Mouse (Mus musculus) fat pad, adult 2 months (tissue): ENCODE measurements around the gene Mboat2.
A peak's percentile ranks its signal among the peaks of the same experiment; 100 is the strongest.

Experiments used
- DNase-seq: peaks from one replicate; pipeline ENCODE4 v3.0.0-alpha.2; 2011; ENCODE audit warnings: low read depth, low spot score; ENCODE audit errors: extremely low read depth

Gene Mboat2

GRCm38 (mm10) chr12:24895352-24895751 is 64.7 kb downstream of the Mboat2 start:
- DNase-seq: peak; percentile 78

GRCm38 (mm10) chr12:24897354-24897753 is 66.7 kb downstream of the Mboat2 start:
- DNase-seq: no peak

- DNase-seq: no peak
These were observed 67.5 kb downstream of the Mboat2 start for GRCm38 (mm10) chr12:24898226-24898625.

- no peak for DNase-seq
These were observed 69.0 kb downstream of the Mboat2 start for GRCm38 (mm10) chr12:24899636-24900035.

GRCm38 (mm10) chr12:24902736-24903135 is 72.1 kb downstream of the Mboat2 start:
- no peak for DNase-seq

GRCm38 (mm10) chr12:24907894-24908293 is 77.2 kb downstream of the Mboat2 start:
- DNase-seq: no peak

- no peak for DNase-seq
These were observed 79.0 kb downstream of the Mboat2 start for GRCm38 (mm10) chr12:24909679-24910078.

- no peak for DNase-seq
These were observed 81.5 kb downstream of the Mboat2 start for GRCm38 (mm10) chr12:24912174-24912573.

GRCm38 (mm10) chr12:24912876-24913275 is 82.2 kb downstream of the Mboat2 start:
- no peak for DNase-seq

- DNase-seq: no peak
These were observed 88.0 kb downstream of the Mboat2 start for GRCm38 (mm10) chr12:24918575-24919262.

- DNase-seq: no peak
These were observed 90.2 kb downstream of the Mboat2 start for GRCm38 (mm10) chr12:24920861-24921260.

- DNase-seq: no peak
These were observed 93.3 kb downstream of the Mboat2 start for GRCm38 (mm10) chr12:24924003-24924402.

GRCm38 (mm10) chr12:24925276-24925675 is 94.6 kb downstream of the Mboat2 start:
- no peak for DNase-seq

- no peak for DNase-seq
These were observed 95.0 kb downstream of the Mboat2 start for GRCm38 (mm10) chr12:24925684-24926083.

- DNase-seq: no peak
These were observed 97.5 kb downstream of the Mboat2 start for GRCm38 (mm10) chr12:24928051-24928748.

GRCm38 (mm10) chr12:24929043-24929442 is 98.4 kb downstream of the Mboat2 start:
- no peak for DNase-seq

GRCm38 (mm10) chr12:24930760-24931159 is 100.1 kb downstream of the Mboat2 start:
- no peak for DNase-seq

- DNase-seq: no peak
These were observed 101.4 kb downstream of the Mboat2 start for GRCm38 (mm10) chr12:24932120-24932519.

GRCm38 (mm10) chr12:24933206-24933775 is 102.6 kb downstream of the Mboat2 start:
- no peak for DNase-seq

GRCm38 (mm10) chr12:24933996-24934395 is 103.3 kb downstream of the Mboat2 start:
- DNase-seq: no peak

- no peak for DNase-seq
These were observed 105.6 kb downstream of the Mboat2 start for GRCm38 (mm10) chr12:24936281-24936680.

GRCm38 (mm10) chr12:24939372-24939771 is 108.7 kb downstream of the Mboat2 start:
- no peak for DNase-seq
